Mouse (Mus musculus) lung, postnatal 0 days (tissue): ENCODE results near the gene Avl9. TPM values are rescaled to one million over a fixed set of nuclear protein-coding genes. Genes with fewer than 3 reads are reported as not detected.

Experiments
- ATAC-seq: fragments of 200-750 bp; cut with Nextera tagmentation; 2 replicates; pipeline ENCODE4 v1.8.0; 2017; ENCODE audit warnings: moderate library complexity
- DNase-seq: peaks from one replicate; pipeline ENCODE4 v3.0.0-alpha.2; 2016; ENCODE audit warnings: low spot score
- H3K27ac ChIP-seq: fragments of 300-500 bp; sonication (generic); 2 replicates; pipeline ENCODE4 v1.5.1; 2014; ENCODE audit warnings: antibody characterized with exemption, mild to moderate bottlenecking, low read length, mixed read lengths
- H3K27me3 ChIP-seq: fragments of 300-500 bp; sonication (generic); replicated peaks from 2 replicates; pipeline ENCODE4 v1.6.1; 2014; ENCODE audit warnings: low read length, mixed read lengths; ENCODE audit not compliant: insufficient read depth
- H3K36me3 ChIP-seq: fragments of 300-500 bp; sonication (generic); 2 replicates; pipeline ENCODE4 v1.6.1; 2014; ENCODE audit warnings: low read length, mixed read lengths; ENCODE audit not compliant: insufficient read depth
- H3K4me1 ChIP-seq: fragments of 300-500 bp; sonication (generic); 2 replicates; pipeline ENCODE4 v1.6.1; 2014; ENCODE audit warnings: antibody characterized with exemption, low read depth, low read length, mixed read lengths; ENCODE audit not compliant: insufficient read depth
- H3K4me2 ChIP-seq: fragments of 300-500 bp; sonication (generic); replicated peaks from 2 replicates; pipeline ENCODE4 v1.6.1; 2014; ENCODE audit warnings: low read depth, mild to moderate bottlenecking, low read length, moderate library complexity, mixed read lengths
- H3K4me3 ChIP-seq: fragments of 300-500 bp; sonication (generic); 2 replicates; pipeline ENCODE4 v1.5.1; 2014; ENCODE audit warnings: low read depth, low read length
- H3K9ac ChIP-seq: fragments of 300-500 bp; sonication (generic); replicated peaks from 2 replicates; pipeline ENCODE4 v1.6.1; 2014; ENCODE audit warnings: low read depth, mild to moderate bottlenecking
- H3K9me3 ChIP-seq: fragments of 300-500 bp; sonication (generic); 2 replicates; pipeline ENCODE4 v1.6.1; 2016; ENCODE audit warnings: low read length, mixed read lengths
- CTCF ChIP-seq: IDR thresholded peaks from 2 replicates; pipeline ENCODE4 v1.5.1; 2016; ENCODE audit warnings: antibody characterized with exemption, mild to moderate bottlenecking
- EP300 ChIP-seq: IDR thresholded peaks from 2 replicates; pipeline ENCODE4 v1.6.1; 2016; ENCODE audit warnings: antibody characterized with exemption, mild to moderate bottlenecking, control low read depth
- WGBS: fragments of 180-500 bp; shearing (Covaris S2); extraction: QIAGEN DNeasy Blood & Tissue Kit; methylation state at CpG from one replicate; pipeline ENCODE4 v1.1.7; 2014; 5-methylcytosine and 5-hydroxymethylcytosine counted together
- polyA plus RNA-seq: library from polyadenylated mRNA; unstranded; fragments of >200 nt; fragmentation: Nextera tagmentation; extraction: Ambion mirVana; gene quantifications from 2 replicates; pipeline ENCODE4 v1.2.1, GENCODE M21; 2015

Gene Avl9
- polyA plus RNA-seq, 1 experiment from 2014 or later: 9.6 TPM

- Histone ChIP-seq H3K4me3 (no peak overlapping the region), H3K27me3 (no peaks in the 10 kb centered on the region), H3K27ac (no peak overlapping the region), H3K9me3 (no peaks in the 10 kb centered on the region), H3K9ac (no peak overlapping the region), H3K36me3 (peaks cover 26% of the 10 kb centered on the region), H3K4me1 (no peaks in the 10 kb centered on the region), H3K4me2 (no peak overlapping the region)
- ATAC-seq (no peak), DNase-seq (no peak)
- no peak for TF ChIP-seq CTCF
- TF ChIP-seq EP300: no peak
- WGBS: 91% methylated on average over 1 of the region's 1 CpGs
These were observed 44.6 kb downstream of the Avl9 start for GRCm38 (mm10) chr6:56759324-56759723.

GRCm38 (mm10) chr6:56765265-56765664, 50.6 kb downstream of the Avl9 start:
- 85% methylated on average over 3 of the region's 3 CpGs for WGBS
- no peak overlapping the region for H3K9ac ChIP-seq
- no peak overlapping the region for H3K4me3 ChIP-seq
- no peak overlapping the region for H3K4me2 ChIP-seq
- no peak for TF ChIP-seq CTCF
- TF ChIP-seq EP300: no peak
- DNase-seq: no peak
- H3K36me3 ChIP-seq: peaks cover 5% of the 10 kb centered on the region; the same call in 1 of the 2 replicates
- no peaks in the 10 kb centered on the region for H3K4me1 ChIP-seq
- no peak for ATAC-seq
- no peak overlapping the region for H3K27ac ChIP-seq
- H3K9me3 ChIP-seq: no peaks in the 10 kb centered on the region
- H3K27me3 ChIP-seq: no peaks in the 10 kb centered on the region

GRCm38 (mm10) chr6:56765696-56766095, 51.0 kb downstream of the Avl9 start:
- Histone ChIP-seq H3K9me3 (no peaks in the 10 kb centered on the region), H3K36me3 (peaks cover 5% of the 10 kb centered on the region; the same call in 1 of the 2 replicates), H3K27ac (no peak overlapping the region), H3K9ac (no peak overlapping the region), H3K4me1 (no peaks in the 10 kb centered on the region), H3K4me2 (no peak overlapping the region), H3K4me3 (no peak overlapping the region), H3K27me3 (no peaks in the 10 kb centered on the region)
- no peak for ATAC-seq
- no peak for TF ChIP-seq CTCF
- no peak for TF ChIP-seq EP300
- WGBS: 71% methylated on average over 4 of the region's 4 CpGs
- DNase-seq: no peak

- Histone ChIP-seq H3K27ac (no peak overlapping the region), H3K36me3 (peaks cover 15% of the 10 kb centered on the region), H3K4me1 (no peaks in the 10 kb centered on the region), H3K4me2 (no peak overlapping the region), H3K9ac (no peak overlapping the region), H3K27me3 (no peaks in the 10 kb centered on the region), H3K9me3 (no peaks in the 10 kb centered on the region), H3K4me3 (no peak overlapping the region)
- DNase-seq: peak; percentile 42
- no peak for TF ChIP-seq EP300
- no peak for TF ChIP-seq CTCF
- ATAC-seq: no peak
- WGBS: 16% methylated on average over 3 of the region's 3 CpGs
These were observed 61.1 kb downstream of the Avl9 start for GRCm38 (mm10) chr6:56775816-56776215.

- H3K36me3 ChIP-seq: peaks cover 15% of the 10 kb centered on the region
- no peak overlapping the region for H3K4me3 ChIP-seq
- no peak overlapping the region for H3K27ac ChIP-seq
- H3K4me1 ChIP-seq: no peaks in the 10 kb centered on the region
- 92% methylated on average over 5 of the region's 5 CpGs for WGBS
- no peaks in the 10 kb centered on the region for H3K9me3 ChIP-seq
- DNase-seq (no peak), ATAC-seq (no peak)
- no peak overlapping the region for H3K9ac ChIP-seq
- H3K27me3 ChIP-seq: no peaks in the 10 kb centered on the region
- TF ChIP-seq EP300 (no peak), CTCF (no peak)
- no peak overlapping the region for H3K4me2 ChIP-seq
These were observed 64.9 kb downstream of the Avl9 start for GRCm38 (mm10) chr6:56779636-56780035.

GRCm38 (mm10) chr6:56783561-56784272, 69.0 kb downstream of the Avl9 start:
- WGBS: 70% methylated on average over 4 of the region's 4 CpGs
- peaks cover 14% of the 10 kb centered on the region; the same call in 1 of the 2 replicates for H3K36me3 ChIP-seq
- ATAC-seq: no peak

More at GRCm38 (mm10) chr6:56783561-56784272, 69.0 kb downstream of the Avl9 start:
- Histone ChIP-seq H3K4me1 (no peaks in the 10 kb centered on the region), H3K9ac (no peak overlapping the region), H3K4me3 (no peak overlapping the region), H3K4me2 (no peak overlapping the region), H3K27me3 (no peaks in the 10 kb centered on the region), H3K27ac (no peak overlapping the region), H3K9me3 (no peaks in the 10 kb centered on the region)
- DNase-seq: no peak
- TF ChIP-seq EP300: no peak
- TF ChIP-seq CTCF: no peak
